Mouse (Mus musculus): ENCODE measurements around the gene Zup1. TPM values are rescaled to one million over a fixed set of nuclear protein-coding genes. Genes with fewer than 3 reads are reported as not detected.
"Not testable (repeated sequence)": the region's sequence is repeated elsewhere in the genome, so short reads cannot be mapped to it uniquely, and the experiment has no call there.

The Zup1 gene
- polyA plus RNA-seq (2014; fragmentation: Nextera tagmentation; extraction: Ambion mirVana), result 24.9 and 27.9 TPM in 2 replicates

DNA sequence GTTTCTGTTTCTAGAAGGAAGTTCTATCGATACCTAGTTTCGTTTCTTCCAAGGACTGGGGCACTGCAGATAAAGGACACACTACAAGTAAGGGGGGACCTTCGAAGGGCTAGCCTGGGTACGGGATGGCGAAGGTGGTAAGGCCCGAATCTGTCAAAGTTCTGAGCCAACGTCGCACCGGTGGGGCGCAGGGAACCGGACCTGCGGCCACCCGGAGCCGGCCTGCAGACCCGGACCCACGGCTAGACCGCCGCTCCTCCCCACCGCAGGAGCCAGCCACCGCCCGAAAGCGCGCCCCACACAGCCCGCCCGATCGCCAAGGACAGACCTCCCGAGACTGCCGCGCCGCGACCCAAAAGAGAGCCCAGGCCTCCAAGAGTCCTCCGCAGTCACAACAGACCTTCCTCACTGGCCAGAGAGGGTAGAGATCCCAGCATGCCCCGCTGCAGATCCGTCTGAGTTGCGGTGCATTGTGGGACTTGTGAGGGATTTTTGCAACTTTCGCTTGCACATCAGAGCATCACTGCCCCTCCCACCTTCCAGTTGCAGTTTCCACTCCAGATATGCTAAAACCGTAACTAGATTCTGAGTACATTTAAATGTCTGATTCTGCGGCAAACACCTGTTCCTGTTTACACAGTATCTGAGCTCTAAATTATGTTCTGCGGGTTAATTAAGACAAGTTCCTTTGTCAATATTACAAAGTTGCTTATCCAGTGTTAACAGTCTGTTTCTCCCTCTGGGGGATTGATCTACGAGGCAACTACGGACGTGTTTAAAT is at the start of gene Zup1:
TSS of gene Zup1 (minus strand) at position 467 of the 781 bp plus-strand sequence.
- no peaks in the 10 kb centered on the region for H3K4me1 ChIP-seq (replicated peaks; ENCODE audit: control insufficient read depth, insufficient read depth, low read length)
- H3K9me3 ChIP-seq (ENCODE audit: control insufficient read depth, low read length), result no peaks in the 10 kb centered on the region
- peak within 1 kb of the TSS; percentile 96 for H3K9ac ChIP-seq (ENCODE audit: low read depth, low read length)
- H3K36me3 ChIP-seq (ENCODE audit: control insufficient read depth, insufficient read depth, low read length), result no peaks in the 10 kb centered on the region
- peak within 1 kb of the TSS; percentile 83 for H3K4me3 ChIP-seq (ENCODE audit: low read depth, low read length)
- H3K27ac ChIP-seq (ENCODE audit: low read depth, low read length), result peak within 1 kb of the TSS; percentile 67
- H3K27me3 ChIP-seq (ENCODE audit: control insufficient read depth, insufficient read depth, low read length), result no peaks in the 10 kb centered on the region
- H3K4me2 ChIP-seq (replicated peaks; ENCODE audit: low read depth, low read length), result peak within 1 kb of the TSS; percentile 42
- peak; percentile 98 for ATAC-seq (ENCODE audit: low FRiP score)
- peak; percentile 84 for DNase-seq (ENCODE audit: low spot score)
- WGBS, result 5% methylated on average over 37 of the region's 42 CpGs

DNA sequence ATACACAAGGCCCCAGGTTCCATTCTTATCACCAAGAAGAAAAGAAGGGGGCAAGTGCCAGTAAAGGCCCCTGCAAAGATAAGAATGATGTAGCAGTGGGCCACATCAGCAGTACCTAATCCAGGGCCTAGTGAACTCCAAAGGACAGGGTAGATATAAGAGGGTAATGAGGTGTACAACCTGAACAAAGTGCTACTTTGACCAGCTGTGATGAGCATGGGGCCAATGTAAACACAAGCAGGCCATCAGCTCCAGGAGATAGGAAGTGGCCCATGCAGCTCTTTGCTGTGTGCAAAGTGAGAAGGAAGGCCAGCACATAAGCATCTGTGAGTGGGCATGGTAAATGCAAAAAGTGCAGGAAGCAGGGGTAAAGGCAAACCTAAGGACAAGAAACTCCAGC is 47.3 kb upstream of the Zup1 start:
- Histone ChIP-seq H3K27me3 (ENCODE audit: control insufficient read depth, insufficient read depth, low read length) (no peaks in the 10 kb centered on the region), H3K9ac (ENCODE audit: low read depth, low read length) (no peak overlapping the region), H3K9me3 (ENCODE audit: control insufficient read depth, low read length) (no peaks in the 10 kb centered on the region), H3K4me2 (replicated peaks; ENCODE audit: low read depth, low read length) (no peak overlapping the region), H3K4me3 (ENCODE audit: low read depth, low read length) (no peak overlapping the region), H3K36me3 (ENCODE audit: control insufficient read depth, insufficient read depth, low read length) (no peaks in the 10 kb centered on the region; the same call in 1 of the 2 replicates), H3K27ac (ENCODE audit: low read depth, low read length) (no peak overlapping the region), H3K4me1 (replicated peaks; ENCODE audit: control insufficient read depth, insufficient read depth, low read length) (no peaks in the 10 kb centered on the region)
- ATAC-seq (ENCODE audit: low FRiP score) (no peak), DNase-seq (ENCODE audit: low spot score) (no peak)

DNA sequence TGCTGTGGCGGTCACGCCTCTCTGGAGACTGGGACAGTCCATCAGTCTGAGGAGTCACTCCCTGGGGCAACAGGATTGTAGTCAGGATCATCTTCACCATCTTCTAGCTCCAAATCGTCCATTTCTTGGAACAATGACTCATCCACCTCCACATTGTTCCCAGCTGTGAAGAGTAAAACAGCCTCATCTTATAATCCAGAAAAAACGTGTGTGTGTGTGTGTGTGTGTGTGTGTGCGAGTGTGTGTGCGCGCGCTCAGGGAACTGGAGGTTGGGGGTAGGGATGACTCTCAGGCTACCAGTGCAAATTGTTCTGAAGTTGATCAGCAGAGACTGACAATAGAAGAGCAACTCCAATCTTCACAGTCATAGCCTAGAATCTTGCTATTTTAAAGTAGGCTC is 45.6 kb upstream of the Zup1 start:
- 91% methylated on average over 6 of the region's 8 CpGs for WGBS
- DNase-seq (ENCODE audit: low spot score), result not testable (repeated sequence)

DNA sequence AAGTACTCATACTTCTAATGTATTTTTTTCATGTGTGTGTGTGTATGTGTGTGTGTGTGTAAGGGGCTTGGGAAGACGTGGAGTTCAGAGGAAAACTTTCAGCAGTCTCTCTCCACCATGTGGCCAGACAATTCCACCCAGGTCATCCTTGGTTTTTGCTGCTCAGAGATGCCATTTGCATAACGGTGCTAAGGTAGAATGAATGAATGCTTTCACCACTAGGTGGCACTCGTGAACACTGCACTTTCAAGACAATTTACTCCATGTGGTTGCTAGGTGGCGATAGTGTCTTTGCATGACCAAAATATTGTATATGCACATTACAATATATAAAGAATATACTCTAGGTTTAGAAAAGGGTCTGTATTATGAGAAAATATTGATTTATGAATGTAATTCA is 35.7 kb upstream of the Zup1 start:
- H3K9me3 ChIP-seq (ENCODE audit: control insufficient read depth, low read length), result no peaks in the 10 kb centered on the region
- no peaks in the 10 kb centered on the region for H3K36me3 ChIP-seq (ENCODE audit: control insufficient read depth, insufficient read depth, low read length)
- ATAC-seq (ENCODE audit: low FRiP score) (peak; percentile 69), DNase-seq (ENCODE audit: low spot score) (peak; percentile 82)
- no peaks in the 10 kb centered on the region for H3K4me1 ChIP-seq (replicated peaks; ENCODE audit: control insufficient read depth, insufficient read depth, low read length)
- H3K27me3 ChIP-seq (ENCODE audit: control insufficient read depth, insufficient read depth, low read length), result no peaks in the 10 kb centered on the region
- no peak overlapping the region for H3K4me3 ChIP-seq (ENCODE audit: low read depth, low read length)
- no peak overlapping the region for H3K27ac ChIP-seq (ENCODE audit: low read depth, low read length)
- no peak overlapping the region for H3K9ac ChIP-seq (ENCODE audit: low read depth, low read length)
- WGBS, result 24% methylated on average over 4 of the region's 4 CpGs
- H3K4me2 ChIP-seq (replicated peaks; ENCODE audit: low read depth, low read length), result no peak overlapping the region

More for the DNA sequence above, 45.6 kb upstream of the Zup1 start:
- not testable (repeated sequence) for H3K27me3 ChIP-seq (ENCODE audit: control insufficient read depth, insufficient read depth, low read length); ATAC-seq (ENCODE audit: low FRiP score); H3K9me3 ChIP-seq (ENCODE audit: control insufficient read depth, low read length); H3K36me3 ChIP-seq (ENCODE audit: control insufficient read depth, insufficient read depth, low read length); H3K4me3 ChIP-seq (ENCODE audit: low read depth, low read length); H3K9ac ChIP-seq (ENCODE audit: low read depth, low read length); H3K4me1 ChIP-seq (replicated peaks; ENCODE audit: control insufficient read depth, insufficient read depth, low read length); H3K4me2 ChIP-seq (replicated peaks; ENCODE audit: low read depth, low read length); H3K27ac ChIP-seq (ENCODE audit: low read depth, low read length)

DNA sequence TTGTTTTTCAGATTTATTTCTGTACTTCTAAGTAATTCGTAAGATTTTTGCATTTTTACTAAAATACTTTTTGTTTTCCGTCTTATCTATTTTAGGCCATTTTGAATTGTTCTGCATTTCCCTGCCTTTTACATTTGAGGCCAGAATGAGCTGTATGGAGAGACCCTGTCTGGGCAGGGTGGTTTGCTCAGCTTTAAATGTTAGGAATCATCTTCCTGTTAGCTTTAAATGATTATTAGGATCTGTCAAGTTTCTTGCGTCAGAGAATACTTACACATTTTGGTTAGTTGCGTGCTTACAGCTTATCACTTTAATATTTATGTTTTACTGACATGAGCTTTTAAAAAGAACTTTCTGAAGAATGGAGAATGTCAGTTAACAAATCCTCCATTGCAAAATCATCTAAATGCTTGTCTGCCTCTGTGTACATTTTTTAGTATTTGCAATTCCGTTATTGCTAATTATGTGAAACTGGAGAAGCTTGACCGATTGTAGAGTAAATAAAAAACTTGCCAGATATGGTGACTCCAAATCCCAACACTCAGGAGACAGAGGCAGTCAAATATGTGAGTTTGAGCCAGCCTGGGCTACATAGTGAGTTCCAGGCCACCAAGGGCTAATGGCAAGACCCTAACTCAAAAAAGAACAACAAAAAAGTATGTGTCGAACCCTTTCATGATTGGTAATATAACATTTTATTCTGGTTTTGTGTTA is 23.9 kb upstream of the Zup1 start:
- Histone ChIP-seq H3K4me3 (ENCODE audit: low read depth, low read length) (no peak overlapping the region), H3K27ac (ENCODE audit: low read depth, low read length) (no peak overlapping the region), H3K36me3 (ENCODE audit: control insufficient read depth, insufficient read depth, low read length) (no peaks in the 10 kb centered on the region), H3K27me3 (ENCODE audit: control insufficient read depth, insufficient read depth, low read length) (no peaks in the 10 kb centered on the region), H3K4me2 (replicated peaks; ENCODE audit: low read depth, low read length) (no peak overlapping the region), H3K4me1 (replicated peaks; ENCODE audit: control insufficient read depth, insufficient read depth, low read length) (no peaks in the 10 kb centered on the region), H3K9me3 (ENCODE audit: control insufficient read depth, low read length) (0 out of 2 replicates have a peak, but pooled peaks cover under 1% of the 10 kb centered on the region), H3K9ac (ENCODE audit: low read depth, low read length) (no peak overlapping the region)
- DNase-seq (ENCODE audit: low spot score), result no peak
- 94% methylated on average over 7 of the region's 7 CpGs for WGBS
- no peak for ATAC-seq (ENCODE audit: low FRiP score)

DNA sequence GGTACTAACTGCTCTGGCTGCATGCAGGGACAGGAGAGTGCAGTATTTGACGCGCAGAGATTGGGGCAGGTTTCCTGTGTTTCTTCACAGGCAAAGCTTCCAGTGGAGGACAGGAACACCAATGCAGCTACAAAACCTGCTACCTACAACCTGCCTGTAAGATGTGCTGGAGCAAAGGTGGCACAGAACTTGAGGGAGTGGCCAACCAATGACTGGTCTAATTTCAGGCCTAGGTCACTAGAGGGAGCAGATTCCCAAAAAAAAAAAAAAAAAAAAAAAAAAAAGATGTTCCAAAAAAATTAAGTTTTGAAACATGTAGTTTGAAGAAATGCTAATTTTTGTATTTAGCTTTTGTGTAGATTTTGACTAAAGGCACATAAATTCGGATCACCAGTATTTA is 1.4 kb upstream of the Zup1 start:
- Histone ChIP-seq H3K4me3 (ENCODE audit: low read depth, low read length) (no peak overlapping the region), H3K9me3 (ENCODE audit: control insufficient read depth, low read length) (no peaks in the 10 kb centered on the region), H3K27ac (ENCODE audit: low read depth, low read length) (no peak overlapping the region), H3K36me3 (ENCODE audit: control insufficient read depth, insufficient read depth, low read length) (no peaks in the 10 kb centered on the region), H3K4me2 (replicated peaks; ENCODE audit: low read depth, low read length) (no peak overlapping the region), H3K4me1 (replicated peaks; ENCODE audit: control insufficient read depth, insufficient read depth, low read length) (no peaks in the 10 kb centered on the region), H3K27me3 (ENCODE audit: control insufficient read depth, insufficient read depth, low read length) (no peaks in the 10 kb centered on the region), H3K9ac (ENCODE audit: low read depth, low read length) (no peak overlapping the region)
- ATAC-seq (ENCODE audit: low FRiP score) (no peak), DNase-seq (ENCODE audit: low spot score) (no peak)
- WGBS, result 80% methylated on average over 3 of the region's 3 CpGs

DNA sequence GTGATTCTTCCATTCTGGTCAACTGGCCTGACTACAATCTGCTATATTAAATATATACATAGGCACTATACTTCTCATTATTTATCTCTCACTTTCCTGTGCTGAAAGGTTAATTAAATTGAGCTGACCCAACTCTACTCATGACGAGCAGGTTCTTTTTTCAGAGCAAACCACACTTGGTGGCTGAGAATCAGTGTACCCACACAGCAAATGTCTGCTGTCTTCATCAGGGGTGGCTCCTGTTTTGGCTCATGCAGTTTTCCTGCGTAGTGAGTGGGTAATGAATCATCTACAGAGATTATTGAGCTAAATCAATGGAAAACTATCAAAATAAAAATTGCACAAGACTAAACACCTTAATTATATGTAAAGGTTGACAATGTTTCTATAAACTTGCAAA is 4.7 kb downstream of the Zup1 start:
- 93% methylated on average over 2 of the region's 2 CpGs for WGBS
- Histone ChIP-seq H3K36me3 (ENCODE audit: control insufficient read depth, insufficient read depth, low read length) (no peaks in the 10 kb centered on the region), H3K9me3 (ENCODE audit: control insufficient read depth, low read length) (no peaks in the 10 kb centered on the region)

DNA sequence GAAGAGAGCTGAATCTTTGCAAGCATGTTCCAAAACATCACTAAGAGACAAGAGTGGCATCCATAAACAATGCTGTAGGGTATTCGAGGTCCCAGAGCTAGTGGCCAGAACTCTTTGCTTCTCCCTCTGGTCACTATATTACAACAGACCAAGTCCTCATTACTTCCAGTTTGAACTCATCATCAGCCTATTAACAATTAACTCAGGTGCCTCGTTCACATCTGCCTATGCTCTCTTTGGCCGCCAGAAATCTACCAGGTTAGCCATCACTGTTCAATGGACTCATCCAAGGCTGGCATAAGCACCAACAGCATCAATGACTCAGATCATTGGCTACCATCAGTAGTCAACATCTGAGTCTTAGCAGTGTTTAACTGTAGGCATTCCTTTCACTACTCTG is 5.7 kb downstream of the Zup1 start:
- no peak overlapping the region for H3K9ac ChIP-seq (ENCODE audit: low read depth, low read length)
- 92% methylated on average over 3 of the region's 3 CpGs for WGBS
- no peak overlapping the region for H3K4me3 ChIP-seq (ENCODE audit: low read depth, low read length)
- DNase-seq (ENCODE audit: low spot score), result no peak
- no peaks in the 10 kb centered on the region for H3K9me3 ChIP-seq (ENCODE audit: control insufficient read depth, low read length)
- H3K36me3 ChIP-seq (ENCODE audit: control insufficient read depth, insufficient read depth, low read length), result no peaks in the 10 kb centered on the region
- ATAC-seq (ENCODE audit: low FRiP score), result no peak
- H3K27me3 ChIP-seq (ENCODE audit: control insufficient read depth, insufficient read depth, low read length), result no peaks in the 10 kb centered on the region
- H3K27ac ChIP-seq (ENCODE audit: low read depth, low read length), result no peak overlapping the region
- H3K4me1 ChIP-seq (replicated peaks; ENCODE audit: control insufficient read depth, insufficient read depth, low read length), result no peaks in the 10 kb centered on the region
- H3K4me2 ChIP-seq (replicated peaks; ENCODE audit: low read depth, low read length), result no peak overlapping the region

More for the DNA sequence above, 4.7 kb downstream of the Zup1 start:
- Histone ChIP-seq H3K4me1 (replicated peaks; ENCODE audit: control insufficient read depth, insufficient read depth, low read length) (no peaks in the 10 kb centered on the region), H3K4me2 (replicated peaks; ENCODE audit: low read depth, low read length) (no peak overlapping the region), H3K27ac (ENCODE audit: low read depth, low read length) (no peak overlapping the region), H3K9ac (ENCODE audit: low read depth, low read length) (no peak overlapping the region), H3K4me3 (ENCODE audit: low read depth, low read length) (no peak overlapping the region), H3K27me3 (ENCODE audit: control insufficient read depth, insufficient read depth, low read length) (no peaks in the 10 kb centered on the region)
- ATAC-seq (ENCODE audit: low FRiP score) (no peak), DNase-seq (ENCODE audit: low spot score) (no peak)

DNA sequence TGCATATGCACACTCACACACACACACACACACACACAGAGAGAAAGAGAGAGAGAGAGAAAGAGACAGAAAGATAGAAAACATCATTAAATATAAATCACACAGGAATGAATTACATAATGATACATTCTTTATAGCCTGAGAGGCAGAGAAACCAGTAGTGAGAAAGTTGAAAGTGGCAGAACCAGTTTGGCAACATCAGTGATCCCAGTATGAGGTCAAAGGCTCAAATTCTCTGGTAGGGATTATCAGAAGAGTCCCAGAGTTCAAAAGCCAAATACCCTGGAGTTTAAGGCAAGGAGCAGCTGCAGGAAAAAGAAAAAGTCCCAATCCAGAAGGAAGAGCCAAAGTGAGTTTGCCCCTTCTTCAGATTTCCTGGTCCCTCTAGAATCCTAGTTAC is 10.4 kb downstream of the Zup1 start:
- H3K9ac ChIP-seq (ENCODE audit: low read depth, low read length), result no peak overlapping the region
- no peak for DNase-seq (ENCODE audit: low spot score)

More for the DNA sequence above, 10.4 kb downstream of the Zup1 start:
- ATAC-seq (ENCODE audit: low FRiP score), result no peak
- Histone ChIP-seq H3K4me2 (replicated peaks; ENCODE audit: low read depth, low read length) (no peak overlapping the region), H3K4me1 (replicated peaks; ENCODE audit: control insufficient read depth, insufficient read depth, low read length) (no peaks in the 10 kb centered on the region), H3K36me3 (ENCODE audit: control insufficient read depth, insufficient read depth, low read length) (0 out of 2 replicates have a peak, but pooled peaks cover 3% of the 10 kb centered on the region), H3K27ac (ENCODE audit: low read depth, low read length) (no peak overlapping the region), H3K27me3 (ENCODE audit: control insufficient read depth, insufficient read depth, low read length) (no peaks in the 10 kb centered on the region), H3K4me3 (ENCODE audit: low read depth, low read length) (no peak overlapping the region), H3K9me3 (ENCODE audit: control insufficient read depth, low read length) (no peaks in the 10 kb centered on the region)

Measured in hindbrain, embryonic 11.5 days (tissue).